Mouse (Mus musculus) kidney, adult 9 months (tissue): Measurements from ENCODE around the gene Angptl8.

Experiments
- DNase-seq: peaks from one replicate; pipeline ENCODE4 v3.0.0; 2022

The Angptl8 gene

GRCm38 (mm10) chr9:21818125-21818524 lies 17.2 kb upstream of the Angptl8 start:
- no peak for DNase-seq

GRCm38 (mm10) chr9:21818561-21818960 lies 16.7 kb upstream of the Angptl8 start:
- no peak for DNase-seq

GRCm38 (mm10) chr9:21819181-21819729 lies 16.1 kb upstream of the Angptl8 start:
- no peak for DNase-seq

- no peak for DNase-seq
These were observed 15.1 kb upstream of the Angptl8 start for GRCm38 (mm10) chr9:21820183-21820582.

- DNase-seq: no peak
These were observed 12.6 kb upstream of the Angptl8 start for GRCm38 (mm10) chr9:21822686-21823085.

GRCm38 (mm10) chr9:21823957-21824356 lies 11.4 kb upstream of the Angptl8 start:
- no peak for DNase-seq

GRCm38 (mm10) chr9:21824366-21824765 lies 10.9 kb upstream of the Angptl8 start:
- DNase-seq: no peak

- DNase-seq: no peak
These were observed 5.4 kb upstream of the Angptl8 start for GRCm38 (mm10) chr9:21829834-21830460.

- DNase-seq: no peak
These were observed 4.9 kb upstream of the Angptl8 start for GRCm38 (mm10) chr9:21830461-21830850.

GRCm38 (mm10) chr9:21830936-21831335 lies 4.4 kb upstream of the Angptl8 start:
- peak; percentile 70 for DNase-seq

- DNase-seq: no peak
These were observed 3.6 kb upstream of the Angptl8 start for GRCm38 (mm10) chr9:21831558-21832240.

- no peak for DNase-seq
These were observed 2.4 kb downstream of the Angptl8 start for GRCm38 (mm10) chr9:21837690-21838089.

- DNase-seq: peak; percentile 70
These were observed 4.9 kb downstream of the Angptl8 start for GRCm38 (mm10) chr9:21840115-21840787.

GRCm38 (mm10) chr9:21841340-21841739 lies 6.0 kb downstream of the Angptl8 start:
- DNase-seq: no peak

GRCm38 (mm10) chr9:21842391-21842790 lies 7.1 kb downstream of the Angptl8 start:
- DNase-seq: peak; percentile 51

GRCm38 (mm10) chr9:21843086-21843485 lies 7.8 kb downstream of the Angptl8 start:
- DNase-seq: no peak

GRCm38 (mm10) chr9:21845381-21846080 lies 10.2 kb downstream of the Angptl8 start:
- no peak for DNase-seq

- DNase-seq: peak; percentile 78
These were observed 11.5 kb downstream of the Angptl8 start for GRCm38 (mm10) chr9:21846755-21847341.

GRCm38 (mm10) chr9:21847425-21847824 lies 12.1 kb downstream of the Angptl8 start:
- DNase-seq: no peak

GRCm38 (mm10) chr9:21847926-21848325 lies 12.6 kb downstream of the Angptl8 start:
- no peak for DNase-seq

GRCm38 (mm10) chr9:21849691-21850677 lies 14.7 kb downstream of the Angptl8 start:
- no peak for DNase-seq
